Mouse (Mus musculus) hindbrain, embryonic 11.5 days (tissue): Measurements from ENCODE around the gene Ncapg2. TPM values are rescaled to one million over a fixed set of nuclear protein-coding genes. Genes with fewer than 3 reads are reported as not detected.

ENCODE experiments used
- ATAC-seq: fragments of 200-750 bp; cut with Nextera tagmentation; 2 replicates; pipeline ENCODE4 v1.8.0; 2017; ENCODE audit warnings: mild to moderate bottlenecking, moderate TSS enrichment, moderate library complexity; ENCODE audit not compliant: low FRiP score
- DNase-seq: peaks from one replicate; pipeline ENCODE4 v3.0.0-alpha.2; 2015; ENCODE audit warnings: low spot score
- H3K27ac ChIP-seq: fragments of 300-500 bp; sonication (generic); 2 replicates; pipeline ENCODE4 v1.5.1; 2014; ENCODE audit warnings: mild to moderate bottlenecking, low read depth, low read length
- H3K27me3 ChIP-seq: fragments of 300-500 bp; sonication (generic); 2 replicates; pipeline ENCODE4 v1.6.1; 2014; ENCODE audit warnings: mild to moderate bottlenecking, low read length, moderate library complexity, mixed read lengths; ENCODE audit not compliant: control insufficient read depth, insufficient read depth
- H3K36me3 ChIP-seq: fragments of 300-500 bp; sonication (generic); 2 replicates; pipeline ENCODE4 v1.6.1; 2014; ENCODE audit warnings: mild to moderate bottlenecking, low read length, moderate library complexity, mixed read lengths; ENCODE audit not compliant: control insufficient read depth, insufficient read depth
- H3K4me1 ChIP-seq: fragments of 300-500 bp; sonication (generic); replicated peaks from 2 replicates; pipeline ENCODE4 v1.6.1; 2014; ENCODE audit warnings: low read length, mixed read lengths; ENCODE audit not compliant: control insufficient read depth, insufficient read depth
- H3K4me2 ChIP-seq: fragments of 300-500 bp; sonication (generic); replicated peaks from 2 replicates; pipeline ENCODE4 v1.6.1; 2014; ENCODE audit warnings: mild to moderate bottlenecking, low read depth, low read length
- H3K4me3 ChIP-seq: fragments of 300-500 bp; sonication (generic); 2 replicates; pipeline ENCODE4 v1.5.1; 2014; ENCODE audit warnings: low read depth, low read length
- H3K9ac ChIP-seq: fragments of 300-500 bp; sonication (generic); 2 replicates; pipeline ENCODE4 v1.6.1; 2014; ENCODE audit warnings: low read depth, low read length
- H3K9me3 ChIP-seq: fragments of 300-500 bp; sonication (generic); 2 replicates; pipeline ENCODE4 v1.6.1; 2016; ENCODE audit warnings: low read length; ENCODE audit not compliant: control insufficient read depth
- WGBS: fragments of 180-500 bp; shearing (Covaris S2); extraction: QIAGEN DNeasy Blood & Tissue Kit; methylation state at CpG from one replicate; pipeline ENCODE4 v1.1.7; 2014; 5-methylcytosine and 5-hydroxymethylcytosine counted together
- polyA plus RNA-seq: library from polyadenylated mRNA; unstranded; fragments of >200 nt; fragmentation: Nextera tagmentation; extraction: Ambion mirVana; gene quantifications from 2 replicates; pipeline ENCODE4 v1.2.1, GENCODE M21; 2014

Ncapg2 gene
- polyA plus RNA-seq, 1 experiment from 2014 or later = 36.0 TPM

DNA sequence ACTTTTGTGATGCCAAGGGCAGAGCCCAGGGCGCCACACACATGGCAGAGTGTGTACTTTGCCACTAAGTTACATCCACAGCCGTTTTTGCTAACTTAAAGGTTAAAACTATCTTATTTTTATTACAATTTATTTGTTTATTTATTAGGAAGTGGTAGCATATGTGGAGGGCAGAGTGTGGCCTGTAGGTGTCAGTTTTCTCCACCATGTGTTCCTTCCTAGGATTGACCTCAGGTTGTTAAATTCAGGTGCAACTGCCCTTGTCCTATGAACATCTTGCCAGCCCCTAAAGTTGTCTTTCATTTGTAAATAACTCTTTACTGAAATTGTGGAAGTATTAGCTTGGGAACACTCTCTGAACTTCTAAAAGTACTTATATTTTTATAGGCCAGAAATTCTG lies 20.2 kb downstream of the Ncapg2 start:
- DNase-seq = no peak
- no peaks in the 10 kb centered on the region for H3K9me3 ChIP-seq
- no peak for ATAC-seq
- H3K4me1 ChIP-seq = no peaks in the 10 kb centered on the region
- H3K27me3 ChIP-seq = no peaks in the 10 kb centered on the region
- no peak overlapping the region for H3K4me2 ChIP-seq
- 93% methylated on average over 2 of the region's 2 CpGs for WGBS
- H3K36me3 ChIP-seq = no peaks in the 10 kb centered on the region
- H3K9ac ChIP-seq = no peak overlapping the region
- H3K27ac ChIP-seq = no peak overlapping the region
- H3K4me3 ChIP-seq = no peak overlapping the region

DNA sequence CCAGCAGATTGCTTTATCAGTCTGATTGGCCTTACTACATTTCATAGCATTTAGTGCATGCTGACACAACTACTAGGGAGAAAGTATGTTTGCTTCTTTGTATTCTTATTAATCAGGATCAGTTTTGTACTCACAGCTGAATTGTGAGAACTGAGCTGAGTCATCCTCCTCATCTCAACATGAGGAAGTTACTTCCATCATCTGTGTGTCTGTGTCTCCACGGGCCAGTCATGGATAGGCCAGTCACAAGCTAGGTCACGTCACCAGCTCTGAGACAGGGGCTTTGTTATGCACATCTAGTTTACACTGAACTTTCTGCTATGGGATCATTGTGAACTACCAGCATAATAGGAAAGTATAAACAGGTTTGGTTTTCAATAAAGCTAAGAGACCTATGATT lies 28.5 kb downstream of the Ncapg2 start:
- no peaks in the 10 kb centered on the region for H3K9me3 ChIP-seq
- ATAC-seq (no peak), DNase-seq (no peak)
- no peaks in the 10 kb centered on the region for H3K27me3 ChIP-seq
- 91% methylated on average over 2 of the region's 2 CpGs for WGBS
- H3K4me2 ChIP-seq = no peak overlapping the region
- no peaks in the 10 kb centered on the region for H3K4me1 ChIP-seq
- no peak overlapping the region for H3K4me3 ChIP-seq
- H3K27ac ChIP-seq = no peak overlapping the region
- H3K9ac ChIP-seq = no peak overlapping the region
- H3K36me3 ChIP-seq = no peaks in the 10 kb centered on the region; the same call in 1 of the 2 replicates

DNA sequence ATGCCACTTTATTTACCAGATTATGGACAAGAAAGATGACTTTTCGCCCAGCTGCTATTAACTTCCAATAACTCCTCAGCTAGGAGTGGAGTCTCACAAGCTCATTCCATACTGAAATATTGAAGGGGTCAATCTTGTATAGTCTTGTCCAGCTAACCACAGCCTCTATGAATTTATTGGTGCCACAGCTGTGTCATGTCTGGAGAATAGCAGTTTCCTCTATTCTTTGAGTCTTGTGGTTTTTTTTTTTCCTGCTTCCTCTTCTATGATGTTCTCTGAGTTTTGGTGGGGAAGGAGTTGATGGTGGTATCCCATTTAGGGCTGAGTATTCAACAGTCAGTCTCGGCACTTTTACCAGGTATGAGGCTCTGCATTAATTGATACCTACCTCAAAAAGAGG lies 30.0 kb downstream of the Ncapg2 start:
- H3K27ac ChIP-seq = no peak overlapping the region
- H3K9me3 ChIP-seq = no peaks in the 10 kb centered on the region
- DNase-seq = no peak
- H3K4me2 ChIP-seq = no peak overlapping the region
- no peak overlapping the region for H3K9ac ChIP-seq
- H3K4me1 ChIP-seq = no peaks in the 10 kb centered on the region
- WGBS = 93% methylated on average over 2 of the region's 2 CpGs
- no peaks in the 10 kb centered on the region for H3K27me3 ChIP-seq
- ATAC-seq = no peak
- no peaks in the 10 kb centered on the region; the same call in 1 of the 2 replicates for H3K36me3 ChIP-seq
- H3K4me3 ChIP-seq = no peak overlapping the region

GRCm38 (mm10) chr12:116436125-116436524 lies 30.9 kb downstream of the Ncapg2 start:
- ATAC-seq (no peak), DNase-seq (no peak)
- Histone ChIP-seq H3K4me2 (no peak overlapping the region), H3K27ac (no peak overlapping the region), H3K9me3 (no peaks in the 10 kb centered on the region), H3K9ac (no peak overlapping the region), H3K36me3 (peaks cover 3% of the 10 kb centered on the region; the same call in 1 of the 2 replicates), H3K4me1 (no peaks in the 10 kb centered on the region), H3K4me3 (no peak overlapping the region), H3K27me3 (no peaks in the 10 kb centered on the region)
- WGBS = 90% methylated on average over 3 of the region's 3 CpGs

DNA sequence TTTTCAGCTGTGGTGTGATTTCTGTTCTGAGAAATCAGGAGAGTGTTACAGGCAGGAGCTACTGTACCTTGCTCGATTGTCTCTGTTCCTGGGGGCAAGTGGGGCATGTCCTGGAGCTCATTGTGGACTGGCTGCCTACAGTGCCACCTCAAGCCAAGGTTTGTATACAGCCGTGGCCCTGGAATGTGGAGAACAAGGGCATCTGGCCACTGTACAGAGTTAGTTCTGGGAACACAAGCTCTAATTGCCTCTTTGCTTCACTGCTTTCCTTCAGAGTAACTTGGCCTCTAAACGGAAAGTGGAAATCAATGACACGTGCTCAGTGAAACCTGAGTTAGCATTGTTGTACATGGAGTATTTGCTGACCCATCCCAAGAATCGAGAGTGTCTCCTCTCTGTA lies 33.4 kb downstream of the Ncapg2 start:
- Histone ChIP-seq H3K4me3 (no peak overlapping the region), H3K27ac (no peak overlapping the region), H3K27me3 (no peaks in the 10 kb centered on the region), H3K9me3 (no peaks in the 10 kb centered on the region), H3K36me3 (peaks cover 3% of the 10 kb centered on the region; the same call in 1 of the 2 replicates), H3K4me1 (no peaks in the 10 kb centered on the region), H3K9ac (no peak overlapping the region), H3K4me2 (no peak overlapping the region)
- no peak for DNase-seq
- ATAC-seq = no peak
- WGBS = 89% methylated on average over 5 of the region's 5 CpGs

- no peaks in the 10 kb centered on the region for H3K4me1 ChIP-seq
- DNase-seq (no peak), ATAC-seq (no peak)
- no peak overlapping the region for H3K4me3 ChIP-seq
- no peak overlapping the region for H3K4me2 ChIP-seq
- peaks cover 6% of the 10 kb centered on the region for H3K36me3 ChIP-seq
- WGBS = 98% methylated on average over 3 of the region's 3 CpGs
- H3K27ac ChIP-seq = no peak overlapping the region
- H3K9ac ChIP-seq = no peak overlapping the region
- H3K9me3 ChIP-seq = no peaks in the 10 kb centered on the region
- no peaks in the 10 kb centered on the region for H3K27me3 ChIP-seq
Measured at GRCm38 (mm10) chr12:116442184-116442583, 37.0 kb downstream of the Ncapg2 start.

DNA sequence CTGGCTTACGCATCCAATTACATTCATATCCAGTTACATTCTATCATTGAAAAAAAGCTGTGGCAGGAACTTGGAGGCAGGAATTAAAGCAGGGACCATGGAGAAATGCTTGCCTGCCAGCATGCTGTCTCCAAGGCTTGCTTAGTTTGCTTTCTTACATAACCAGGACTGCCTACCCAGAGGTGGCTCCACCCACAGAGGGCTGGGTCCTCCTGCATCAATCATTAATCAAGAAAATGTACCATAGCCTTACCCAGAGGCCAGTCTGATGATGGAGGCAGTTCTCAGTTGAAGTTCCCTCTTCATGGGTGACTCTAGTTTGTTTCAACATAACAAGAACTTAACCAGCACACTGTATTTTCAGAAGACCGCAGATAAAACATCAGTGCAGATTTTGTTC lies 44.3 kb downstream of the Ncapg2 start:
- Histone ChIP-seq H3K9me3 (no peaks in the 10 kb centered on the region), H3K27ac (no peak overlapping the region), H3K27me3 (no peaks in the 10 kb centered on the region), H3K4me2 (no peak overlapping the region), H3K4me1 (no peaks in the 10 kb centered on the region), H3K9ac (no peak overlapping the region), H3K36me3 (no peaks in the 10 kb centered on the region; the same call in 1 of the 2 replicates), H3K4me3 (no peak overlapping the region)
- no peak for ATAC-seq
- WGBS = 97% methylated on average over 2 of the region's 2 CpGs
- no peak for DNase-seq

- Histone ChIP-seq H3K36me3 (0 out of 2 replicates have a peak, but pooled peaks cover 3% of the 10 kb centered on the region), H3K27ac (no peak overlapping the region), H3K27me3 (no peaks in the 10 kb centered on the region), H3K9ac (no peak overlapping the region), H3K4me3 (no peak overlapping the region), H3K4me1 (no peaks in the 10 kb centered on the region), H3K9me3 (no peaks in the 10 kb centered on the region), H3K4me2 (no peak overlapping the region)
- WGBS = 96% methylated on average over 6 of the region's 6 CpGs
- ATAC-seq = no peak
- no peak for DNase-seq
Measured at GRCm38 (mm10) chr12:116460379-116461065, 55.3 kb downstream of the Ncapg2 start.

- Histone ChIP-seq H3K36me3 (no peaks in the 10 kb centered on the region), H3K27me3 (no peaks in the 10 kb centered on the region), H3K4me1 (no peaks in the 10 kb centered on the region), H3K4me2 (no peak overlapping the region), H3K4me3 (no peak overlapping the region), H3K9ac (no peak overlapping the region), H3K9me3 (no peaks in the 10 kb centered on the region), H3K27ac (no peak overlapping the region)
- no peak for DNase-seq
- WGBS = 86% methylated on average over 5 of the region's 5 CpGs
- no peak for ATAC-seq
Measured at GRCm38 (mm10) chr12:116467030-116467429, 61.8 kb downstream of the Ncapg2 start.
